Comparison of ENCODE assay signal across 29 mouse cellular contexts in genomic region chr7:97714651-97715050, GRCm38 (mm10).
"Had no signal": no experiment of that assay in that cellular context is flagged by ENCODE, and none has a peak within 500 bp of the region (broad histone marks: within the 10 kb centered on the region; RNA-seq: fewer than 3 reads in every experiment).

No protein-coding gene starts in this region.

- ATAC-seq: forebrain, embryonic 13.5 days; forebrain, embryonic 14.5 days; forebrain, embryonic 15.5 days; forebrain, embryonic 16.5 days; forebrain, postnatal 0 days had no signal

- H3K9me3 ChIP-seq: embryonic facial prominence, embryonic 12.5 days; embryonic facial prominence, embryonic 15.5 days; forebrain, embryonic 12.5 days; forebrain, embryonic 13.5 days; forebrain, embryonic 15.5 days had no signal

- H3K9ac ChIP-seq: embryonic facial prominence, embryonic 12.5 days; embryonic facial prominence, embryonic 13.5 days; embryonic facial prominence, embryonic 15.5 days; forebrain, embryonic 12.5 days; forebrain, embryonic 13.5 days; forebrain, embryonic 15.5 days; forebrain, postnatal 0 days had no signal

- H3K27me3 ChIP-seq: embryonic facial prominence, embryonic 12.5 days; embryonic facial prominence, embryonic 13.5 days; embryonic facial prominence, embryonic 15.5 days; forebrain, embryonic 12.5 days; forebrain, embryonic 13.5 days; forebrain, embryonic 15.5 days had no signal

- DNase-seq: cerebellum, adult 2 months; cerebellum, adult 8-10 months; cerebellum, adult 9-10 months; cerebellum, adult 9-11 months; cerebellum, postnatal 10 days; cerebellum, postnatal 14 days; cerebellum, postnatal 25 days; cerebellum, postnatal 36 days; embryo, embryonic 11 days; forebrain, postnatal 0 days; gastrocnemius, adult 2 months; gastrocnemius, postnatal 10 days; gastrocnemius, postnatal 14 days; gastrocnemius, postnatal 25 days; gastrocnemius, postnatal 36 days; heart, adult 11 months; heart, adult 18-20 months; heart, adult 2 months had no signal

- H3K4me3 ChIP-seq: embryonic facial prominence, embryonic 10.5 days; embryonic facial prominence, embryonic 12.5 days; embryonic facial prominence, embryonic 13.5 days; embryonic facial prominence, embryonic 15.5 days; erythroblast, embryonic 14.5 days; forebrain, embryonic 10.5 days; forebrain, embryonic 12.5 days; forebrain, embryonic 13.5 days; forebrain, embryonic 15.5 days; gastrocnemius, adult 2 months; heart, adult 2 months had no signal

- H3K4me2 ChIP-seq: embryonic facial prominence, embryonic 12.5 days; embryonic facial prominence, embryonic 13.5 days; embryonic facial prominence, embryonic 15.5 days; forebrain, embryonic 12.5 days; forebrain, embryonic 13.5 days; forebrain, embryonic 15.5 days had no signal

- H3K4me1 ChIP-seq: embryonic facial prominence, embryonic 10.5 days; embryonic facial prominence, embryonic 12.5 days; embryonic facial prominence, embryonic 13.5 days; embryonic facial prominence, embryonic 15.5 days; forebrain, embryonic 10.5 days; forebrain, embryonic 12.5 days; forebrain, embryonic 13.5 days; forebrain, embryonic 15.5 days had no signal

- H3K27ac ChIP-seq: embryonic facial prominence, embryonic 10.5 days; embryonic facial prominence, embryonic 12.5 days; embryonic facial prominence, embryonic 13.5 days; embryonic facial prominence, embryonic 15.5 days; forebrain, embryonic 10.5 days; forebrain, embryonic 12.5 days; forebrain, embryonic 13.5 days; forebrain, embryonic 15.5 days; gastrocnemius, adult 2 months; heart, adult 2 months had no signal
